Mouse (Mus musculus) brain, embryonic 14.5 days (tissue): ENCODE measurements around the gene Midn.

Experiments used
- CTCF ChIP-seq: fragments of 200-500 bp; IDR thresholded peaks from 2 replicates; pipeline ENCODE4 v1.5.1; 2012; ENCODE audit warnings: inconsistent platforms, mild to moderate bottlenecking, moderate library complexity, borderline replicate concordance; ENCODE audit not compliant: insufficient read depth, insufficient read length; ENCODE audit errors: extremely low read depth
- POLR2A ChIP-seq: fragments of 200-500 bp; IDR thresholded peaks from 2 replicates; pipeline ENCODE4 v1.6.1; 2012; ENCODE audit warnings: mild to moderate bottlenecking, inconsistent platforms, borderline replicate concordance; ENCODE audit not compliant: poor library complexity, insufficient read depth, insufficient read length, severe bottlenecking; ENCODE audit errors: extremely low read depth

DNA sequence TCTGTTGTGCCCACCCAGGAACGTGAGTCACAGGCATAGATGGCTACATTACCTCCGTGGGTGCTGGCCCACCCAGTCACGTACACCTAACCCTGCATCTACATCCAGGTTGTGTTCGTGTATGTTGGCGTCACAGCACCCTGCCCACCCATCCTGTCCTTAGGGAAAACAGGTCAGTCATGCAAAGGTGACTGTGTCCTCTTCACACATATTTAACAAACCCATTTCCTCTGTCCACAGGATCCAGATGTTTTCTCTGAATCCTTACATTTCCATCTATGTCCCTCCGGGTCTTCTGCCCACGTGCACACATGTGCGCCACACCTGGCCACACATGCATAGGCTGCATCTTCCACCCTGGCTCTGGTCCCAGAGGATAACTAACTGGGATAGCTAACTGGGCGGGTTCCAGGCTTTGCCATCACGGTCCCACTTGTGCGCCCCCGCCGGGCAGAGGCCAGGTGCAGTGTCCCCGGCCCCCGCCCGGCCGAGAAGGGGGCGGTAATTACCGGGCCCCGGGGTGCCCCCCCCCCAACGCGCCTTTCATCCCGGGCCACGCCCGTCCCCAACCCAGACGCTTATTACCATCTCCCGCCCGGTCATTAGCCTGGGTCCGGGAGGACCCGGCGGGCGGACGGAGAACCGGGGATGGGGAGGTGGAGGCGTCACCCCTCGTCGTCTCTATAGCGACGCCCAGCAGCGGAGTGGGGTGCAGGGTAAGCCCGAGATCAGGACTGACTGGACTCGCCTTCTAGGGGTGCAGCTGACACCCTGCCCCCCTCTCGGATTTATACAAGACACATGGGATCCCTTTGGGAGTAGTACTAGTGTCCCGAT lies 16.3 kb downstream of the Midn start:
- no peak for TF ChIP-seq CTCF
- no peak for TF ChIP-seq POLR2A
